Mouse (Mus musculus) C2C12 (cell line): Measurements from ENCODE around the gene Ndufb2.
A peak's percentile ranks its signal among the peaks of the same experiment; 100 is the strongest.

Experiments used
- CEBPB ChIP-seq: IDR thresholded peaks from one replicate; pipeline ENCODE4 v1.6.1; 2011; ENCODE audit warnings: low read depth, mild to moderate bottlenecking, control low read depth, moderate library complexity
- CTCF ChIP-seq: IDR thresholded peaks from one replicate; pipeline ENCODE4 v1.5.1; 2011; ENCODE audit not compliant: control insufficient read depth, insufficient read depth, insufficient read length
- FOSL1 ChIP-seq: IDR thresholded peaks from one replicate; pipeline ENCODE4 v1.8.0; 2011; ENCODE audit warnings: mild to moderate bottlenecking, low read length; ENCODE audit not compliant: poor library complexity, insufficient read depth, severe bottlenecking
- MAX ChIP-seq: IDR thresholded peaks from one replicate; pipeline ENCODE4 v1.6.1; 2011; ENCODE audit warnings: mild to moderate bottlenecking, control low read depth
- MYOD1 ChIP-seq: IDR thresholded peaks from one replicate; pipeline ENCODE4 v1.6.1; 2011; ENCODE audit warnings: low read depth; ENCODE audit not compliant: control insufficient read depth, insufficient read length
- MYOG ChIP-seq: IDR thresholded peaks from one replicate; pipeline ENCODE4 v1.6.1; 2011; ENCODE audit not compliant: control insufficient read depth, insufficient read length; ENCODE audit errors: extremely low read depth
- USF1 ChIP-seq: IDR thresholded peaks from one replicate; pipeline ENCODE4 v1.6.1; 2011; ENCODE audit warnings: low read depth, mild to moderate bottlenecking, control low read depth, moderate library complexity

GRCm38 (mm10) chr6:39592401-39593214 is at the start of gene Ndufb2:
- peak; percentile 50 for TF ChIP-seq MAX
- TF ChIP-seq CTCF: no peak
- TF ChIP-seq USF1: no peak
- TF ChIP-seq MYOD1: no peak
- no peak for TF ChIP-seq CEBPB
- no peak for TF ChIP-seq MYOG
- TF ChIP-seq FOSL1: no peak
